Mouse (Mus musculus): ENCODE measurements around the gene Nfe2l1.
"Not testable (repeated sequence)": the region's sequence is repeated elsewhere in the genome, so short reads cannot be mapped to it uniquely, and the experiment has no call there.

Nfe2l1 gene

DNA sequence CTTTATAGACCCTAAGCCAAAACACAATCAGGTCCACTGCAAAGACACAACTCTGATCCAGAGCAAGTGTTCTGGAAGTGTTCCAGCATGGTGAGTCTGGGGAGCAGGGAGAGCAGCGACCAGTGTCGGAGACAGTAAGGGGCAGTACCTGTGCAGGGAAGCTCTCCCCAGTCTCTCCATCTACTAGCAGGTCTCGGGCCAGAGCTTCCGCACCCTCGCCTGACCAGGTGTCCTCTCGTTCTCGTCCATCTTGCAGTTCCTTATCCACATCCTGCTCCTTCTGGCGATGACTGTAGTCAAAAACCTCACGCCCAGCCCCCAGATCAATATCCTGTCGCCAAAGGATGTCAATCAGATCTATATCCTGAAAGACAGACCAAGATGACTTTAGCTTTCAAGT is 7.8 kb downstream of the Nfe2l1 start:
- no peak for DNase-seq (ENCODE audit: low read depth, low spot score)

DNA sequence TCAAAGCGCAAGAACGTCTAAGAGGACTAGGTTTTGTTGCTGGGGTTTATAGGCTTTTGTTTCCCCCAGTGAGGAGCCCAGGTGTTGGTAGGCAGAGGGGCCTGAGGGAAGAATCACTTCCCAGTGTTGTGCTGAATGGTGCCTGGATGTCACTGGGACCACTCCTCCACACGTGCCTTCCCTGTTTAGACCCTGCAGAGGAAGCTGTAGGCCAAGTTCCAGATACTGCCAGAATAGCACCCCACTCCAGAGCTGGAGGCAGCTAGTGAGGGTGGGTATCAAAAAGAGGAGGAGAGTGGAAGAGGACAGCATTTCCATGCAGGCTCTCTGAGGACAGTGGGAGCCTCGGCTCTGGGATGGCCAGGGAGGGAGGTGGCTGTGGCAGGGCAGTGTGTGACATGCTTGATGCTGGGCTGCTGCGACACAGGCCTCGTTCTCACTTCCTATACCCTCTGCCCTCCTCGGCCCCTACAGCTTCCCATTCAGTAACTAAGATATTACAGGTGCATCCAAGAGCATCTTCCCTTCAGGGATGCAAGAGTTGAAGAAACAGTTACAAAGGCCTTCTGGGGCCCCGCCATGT is 11.5 kb downstream of the Nfe2l1 start:
- DNase-seq (ENCODE audit: low read depth, low spot score): no peak

- DNase-seq (ENCODE audit: low read depth, low spot score): no peak
Observed at GRCm38 (mm10) chr11:96816979-96817378, 12.8 kb downstream of the Nfe2l1 start.

DNA sequence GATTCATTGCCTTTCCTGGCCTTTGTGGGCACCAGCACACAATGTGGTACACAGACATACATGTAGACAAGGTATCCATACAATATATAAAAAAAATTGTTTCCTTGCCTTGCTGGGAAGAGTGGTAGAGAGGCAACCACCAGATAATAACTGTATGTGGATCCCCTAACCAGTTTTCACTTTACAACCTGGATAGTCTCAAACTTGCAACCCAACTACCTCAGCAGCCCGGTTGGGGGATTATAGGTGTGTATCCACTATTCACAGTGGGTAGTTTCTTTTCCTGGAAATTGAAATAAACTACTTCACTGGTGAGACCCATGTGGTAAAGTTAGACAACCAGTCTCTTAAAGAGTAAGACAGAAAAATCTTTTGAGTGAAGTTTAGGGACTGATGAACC is 13.3 kb downstream of the Nfe2l1 start:
- DNase-seq (ENCODE audit: low read depth, low spot score): no peak

GRCm38 (mm10) chr11:96815895-96816294 is 13.9 kb downstream of the Nfe2l1 start:
- no peak for DNase-seq (ENCODE audit: low read depth, low spot score)

- no peak for DNase-seq (ENCODE audit: low read depth, low spot score)
Observed at GRCm38 (mm10) chr11:96814443-96814842, 15.3 kb downstream of the Nfe2l1 start.

DNA sequence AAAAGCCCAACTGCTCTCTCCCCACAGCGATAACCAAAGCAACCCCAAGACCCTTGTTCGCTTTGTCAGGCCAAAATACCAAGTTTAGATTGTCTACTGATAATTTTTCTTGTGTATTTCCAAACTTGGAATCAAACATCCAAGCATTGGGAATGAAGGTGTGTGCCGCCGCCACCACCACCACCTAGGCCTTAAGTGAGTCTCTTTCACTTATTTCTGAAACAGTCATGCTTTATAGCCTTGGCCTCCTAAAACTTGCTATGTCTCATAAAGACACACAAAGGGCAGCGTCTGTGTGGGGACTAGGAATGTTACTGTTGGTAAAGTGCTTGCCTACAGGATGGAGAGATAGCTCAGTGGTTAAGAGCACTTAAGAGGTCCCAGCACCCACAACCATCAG is 15.8 kb downstream of the Nfe2l1 start:
- no peak for DNase-seq (ENCODE audit: low read depth, low spot score)

- DNase-seq (ENCODE audit: low read depth, low spot score): no peak
Observed at GRCm38 (mm10) chr11:96813455-96813854, 16.3 kb downstream of the Nfe2l1 start.

GRCm38 (mm10) chr11:96811188-96811587 is 18.6 kb downstream of the Nfe2l1 start:
- not testable (repeated sequence) for DNase-seq (ENCODE audit: low read depth, low spot score)

DNA sequence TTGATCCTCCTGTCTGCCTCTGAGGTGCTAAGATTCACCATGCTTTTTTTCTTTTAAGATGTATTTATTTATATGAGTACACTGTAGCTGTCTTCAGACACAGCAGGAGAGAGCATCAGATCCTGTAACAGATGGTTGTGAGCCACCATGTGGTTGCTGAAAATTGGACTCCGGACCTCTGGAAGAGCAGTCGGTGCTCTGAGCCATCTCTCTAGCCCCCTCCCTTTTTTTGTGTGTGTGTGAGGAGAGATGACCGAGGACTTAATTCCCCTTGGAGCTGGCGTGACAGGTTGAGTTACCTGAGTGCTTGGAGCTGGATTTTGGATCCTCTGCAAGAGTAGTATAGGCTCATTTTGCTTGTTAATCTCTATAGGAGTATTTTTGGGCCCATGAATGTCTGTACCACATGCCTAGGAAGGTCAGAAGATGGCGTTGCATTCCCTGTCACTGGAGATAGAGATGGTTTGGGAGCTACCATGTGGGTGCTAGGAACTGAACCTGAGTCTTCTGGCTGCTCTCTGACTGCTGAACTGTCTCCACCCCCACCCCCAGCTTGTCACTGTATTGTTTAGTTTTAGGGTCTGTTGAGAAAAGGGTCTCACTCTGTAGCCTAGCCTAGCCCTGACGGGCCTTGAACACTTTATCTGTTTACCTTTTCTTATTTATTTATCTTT is 20.1 kb downstream of the Nfe2l1 start:
- DNase-seq (ENCODE audit: low read depth, low spot score): no peak

DNA sequence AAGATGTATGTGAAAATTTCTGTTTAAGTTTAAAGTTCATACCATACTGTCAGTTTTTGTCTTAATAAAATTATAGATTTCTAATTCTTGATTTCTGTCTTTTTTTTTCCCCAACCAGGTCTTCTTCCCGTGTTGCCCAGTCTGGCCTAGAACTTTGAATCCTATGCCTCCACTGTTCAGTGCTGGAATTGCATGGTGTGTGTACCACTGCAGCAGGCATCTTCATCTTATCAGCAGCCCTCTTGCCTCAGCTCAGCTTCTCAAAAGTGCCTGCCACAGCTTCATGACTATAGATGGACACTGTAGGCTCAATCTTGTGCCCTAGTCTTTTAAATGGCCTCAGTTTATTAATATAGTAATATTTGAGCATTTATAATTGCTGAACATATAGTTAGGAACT is 21.7 kb downstream of the Nfe2l1 start:
- no peak for DNase-seq (ENCODE audit: low read depth, low spot score)

- no peak for DNase-seq (ENCODE audit: low read depth, low spot score)
Observed at GRCm38 (mm10) chr11:96805606-96806005, 24.2 kb downstream of the Nfe2l1 start.

- DNase-seq (ENCODE audit: low read depth, low spot score): no peak
Observed at GRCm38 (mm10) chr11:96799511-96799910, 30.3 kb downstream of the Nfe2l1 start.

GRCm38 (mm10) chr11:96796586-96796985 is 33.2 kb downstream of the Nfe2l1 start:
- DNase-seq (ENCODE audit: low read depth, low spot score): no peak

GRCm38 (mm10) chr11:96796081-96796480 is 33.7 kb downstream of the Nfe2l1 start:
- DNase-seq (ENCODE audit: low read depth, low spot score): no peak

- DNase-seq (ENCODE audit: low read depth, low spot score): no peak
Observed at GRCm38 (mm10) chr11:96795491-96795890, 34.3 kb downstream of the Nfe2l1 start.

DNA sequence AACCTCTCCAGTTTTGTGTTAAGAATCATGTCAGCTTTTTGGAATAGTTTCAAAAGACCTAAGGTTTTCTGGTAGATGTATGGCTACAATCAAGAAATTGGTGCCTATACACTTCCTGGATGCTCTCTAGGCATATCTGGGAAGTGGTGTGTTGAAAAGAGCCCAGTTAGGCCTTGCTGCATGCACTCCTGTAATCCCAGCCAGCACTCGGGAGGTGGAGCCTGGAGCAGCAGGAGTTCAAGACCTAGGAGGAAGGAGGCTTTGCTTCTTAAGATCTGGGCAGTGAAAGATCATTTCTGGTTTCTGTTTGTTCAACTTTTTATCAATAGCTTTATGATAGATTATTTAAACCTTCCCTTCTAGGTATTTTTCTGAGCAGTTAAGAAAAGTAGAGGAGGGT is 39.1 kb downstream of the Nfe2l1 start:
- no peak for DNase-seq (ENCODE audit: low read depth, low spot score)

- DNase-seq (ENCODE audit: low read depth, low spot score): no peak
Observed at GRCm38 (mm10) chr11:96789990-96790389, 39.8 kb downstream of the Nfe2l1 start.

- DNase-seq (ENCODE audit: low read depth, low spot score): peak; percentile 81
Observed at GRCm38 (mm10) chr11:96788871-96789795, 40.6 kb downstream of the Nfe2l1 start, which contains the start of gene Cbx1. Cbx1 (plus strand) TSS chr11:96789127.

DNA sequence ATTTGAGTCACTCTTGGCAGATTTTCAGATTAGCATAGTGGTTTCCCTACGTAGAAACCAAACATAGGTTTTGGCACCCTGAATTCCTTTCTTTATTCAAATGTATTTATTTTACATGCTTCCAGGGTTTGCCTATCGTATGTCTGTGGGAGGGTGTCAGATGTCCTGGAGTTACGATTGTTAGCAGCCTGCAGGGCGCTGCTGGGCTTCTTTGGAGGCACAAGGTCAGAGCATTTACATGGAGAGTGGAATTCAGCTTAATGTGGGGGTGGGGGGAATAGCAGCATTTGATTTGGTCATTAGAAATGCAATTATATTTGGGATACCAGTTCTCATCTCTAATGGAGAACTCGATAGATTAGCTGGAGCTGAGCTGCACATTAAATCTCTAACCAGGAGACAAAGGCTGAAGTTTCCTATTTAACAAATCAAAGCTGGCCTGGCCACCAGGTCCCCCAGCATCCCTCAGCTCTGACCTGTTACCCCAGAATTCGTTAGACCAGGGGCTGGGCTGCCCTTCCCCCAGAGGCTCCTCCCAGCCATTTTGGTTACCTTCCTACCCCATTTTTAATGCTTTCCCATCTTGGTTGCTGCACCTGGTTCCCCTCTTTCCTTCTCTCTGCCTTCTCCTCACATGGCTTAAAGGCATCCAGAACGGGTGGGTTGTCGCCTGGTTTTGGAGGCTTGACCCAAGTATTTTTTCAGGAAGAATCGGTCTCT is 42.9 kb downstream of the Nfe2l1 start:
- DNase-seq (ENCODE audit: low read depth, low spot score): no peak

DNA sequence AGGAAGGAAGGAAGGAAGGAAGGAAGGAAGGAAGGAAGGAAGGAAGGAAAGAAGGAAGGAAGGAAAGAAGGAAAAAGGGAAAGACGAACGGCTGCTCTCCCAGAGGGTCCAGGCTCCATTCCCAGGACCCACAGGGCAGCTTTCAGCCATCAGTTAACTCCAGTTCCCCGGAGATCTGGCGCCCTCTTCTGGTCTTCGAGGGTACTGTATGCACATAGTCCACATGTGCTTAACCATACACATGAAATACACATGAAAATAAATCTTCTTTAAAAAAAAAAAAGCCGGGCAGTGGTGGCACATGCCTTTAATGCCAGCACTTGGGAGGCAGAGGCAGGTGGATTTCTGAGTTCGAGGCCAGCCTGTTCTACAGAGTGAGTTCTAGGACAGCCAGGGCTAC is 44.9 kb downstream of the Nfe2l1 start:
- DNase-seq (ENCODE audit: low read depth, low spot score): peak; percentile 59

GRCm38 (mm10) chr11:96781425-96781824 is 48.3 kb downstream of the Nfe2l1 start:
- no peak for DNase-seq (ENCODE audit: low read depth, low spot score)

Measured in retina, postnatal 7 days (tissue).